Mouse (Mus musculus) T-cell, adult 2 months (primary cell): Measurements from ENCODE around the gene Scd2.
"Not testable (repeated sequence)": the region's sequence is repeated elsewhere in the genome, so short reads cannot be mapped to it uniquely, and the experiment has no call there.

ENCODE experiments used
- DNase-seq: peaks from one replicate; pipeline ENCODE4 v3.0.0; 2022; ENCODE audit warnings: low spot score

Gene Scd2

DNA sequence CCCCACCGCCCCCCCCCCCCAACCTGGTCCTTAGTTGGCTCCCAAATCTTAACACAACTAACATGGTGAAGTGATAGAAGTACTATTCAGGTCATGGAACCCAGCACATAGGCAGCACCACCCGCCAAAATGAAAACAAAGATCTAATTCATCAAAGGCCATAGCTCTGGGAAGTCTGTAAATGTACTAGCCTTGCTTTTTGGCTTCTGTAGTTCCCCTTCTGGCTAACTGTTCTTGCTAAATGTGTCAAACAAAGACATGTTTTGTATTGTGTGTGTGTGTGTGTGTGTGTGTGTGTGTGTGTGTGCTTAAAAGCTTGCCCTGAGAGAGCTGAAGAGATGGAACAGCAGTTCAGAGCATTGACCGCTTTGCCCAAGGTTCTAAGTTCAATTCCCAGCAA lies 19.6 kb downstream of the Scd2 start:
- no peak for DNase-seq

DNA sequence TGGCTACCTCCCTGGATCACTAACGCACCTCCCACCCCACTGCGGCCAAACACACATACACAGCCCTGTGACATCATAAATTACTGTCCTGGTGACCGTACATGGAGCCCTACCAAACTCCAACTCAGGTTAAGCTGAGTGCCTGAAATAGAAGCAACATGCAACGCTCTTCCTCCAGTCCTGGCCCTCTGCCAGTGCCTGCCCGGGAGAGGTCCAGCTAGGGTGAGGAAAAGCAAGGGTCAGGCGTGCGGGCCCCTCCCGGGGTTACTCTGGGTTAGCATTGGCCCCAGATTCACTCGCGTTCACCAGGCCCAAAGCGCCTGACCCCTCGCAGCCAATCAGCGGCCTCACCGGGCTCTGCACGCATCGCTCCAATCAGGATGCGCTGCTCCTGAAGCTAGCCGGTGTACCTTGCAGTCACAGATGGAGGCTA lies 20.9 kb downstream of the Scd2 start:
- DNase-seq, result peak; percentile 78

DNA sequence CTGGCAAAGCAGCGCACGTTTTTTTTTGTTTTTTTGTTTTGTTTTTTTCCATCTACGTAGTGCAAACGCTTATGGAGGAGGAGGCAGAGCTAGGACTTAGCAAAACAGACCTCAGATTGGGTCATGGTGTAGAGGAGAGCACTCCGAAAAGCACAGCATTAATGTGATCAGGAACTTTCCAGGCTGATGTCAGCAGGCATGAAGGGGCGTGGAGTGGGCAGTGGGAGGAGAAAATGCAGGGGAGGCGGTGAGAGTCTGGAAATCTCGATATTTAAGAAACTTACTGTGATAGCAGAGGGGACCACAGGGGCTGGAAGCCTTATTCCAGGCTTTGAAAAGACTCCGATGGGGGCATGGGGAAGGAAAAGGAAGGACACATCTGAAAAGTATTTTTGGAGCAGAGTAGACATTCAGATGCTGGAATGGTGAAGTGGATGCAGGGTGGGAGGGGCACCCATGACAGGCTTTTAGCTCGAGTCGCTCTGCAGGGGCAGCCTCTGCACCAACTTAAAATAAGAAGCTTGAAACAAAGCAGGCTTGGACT lies 21.5 kb downstream of the Scd2 start:
- DNase-seq, result peak; percentile 61

DNA sequence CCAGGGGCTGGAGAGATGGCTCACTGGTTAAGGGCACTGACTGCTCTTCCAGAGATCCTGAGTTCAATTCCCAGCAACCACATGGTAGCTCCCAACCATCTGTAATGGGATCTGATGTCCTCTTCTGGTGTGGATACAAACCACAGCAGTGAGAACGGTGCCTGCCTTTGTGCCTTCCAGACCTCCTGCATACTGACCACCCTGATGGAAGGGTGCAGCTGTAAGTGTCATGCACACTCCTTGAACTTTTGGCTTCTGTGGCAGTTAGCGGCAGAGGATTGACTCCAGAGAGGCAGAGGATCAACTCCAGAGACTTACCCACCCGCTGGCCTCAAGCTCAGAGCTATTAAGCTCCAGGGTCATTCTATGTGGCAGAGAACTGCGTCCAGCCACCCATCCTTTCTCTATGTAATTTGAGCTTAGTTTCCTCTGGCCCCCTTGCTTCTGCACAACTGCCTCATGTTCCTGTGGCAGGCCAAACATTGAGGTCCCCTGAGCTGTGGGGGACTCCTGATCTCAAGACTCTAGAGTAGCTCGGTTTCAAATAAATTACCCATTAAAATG lies 23.4 kb downstream of the Scd2 start:
- no peak for DNase-seq

DNA sequence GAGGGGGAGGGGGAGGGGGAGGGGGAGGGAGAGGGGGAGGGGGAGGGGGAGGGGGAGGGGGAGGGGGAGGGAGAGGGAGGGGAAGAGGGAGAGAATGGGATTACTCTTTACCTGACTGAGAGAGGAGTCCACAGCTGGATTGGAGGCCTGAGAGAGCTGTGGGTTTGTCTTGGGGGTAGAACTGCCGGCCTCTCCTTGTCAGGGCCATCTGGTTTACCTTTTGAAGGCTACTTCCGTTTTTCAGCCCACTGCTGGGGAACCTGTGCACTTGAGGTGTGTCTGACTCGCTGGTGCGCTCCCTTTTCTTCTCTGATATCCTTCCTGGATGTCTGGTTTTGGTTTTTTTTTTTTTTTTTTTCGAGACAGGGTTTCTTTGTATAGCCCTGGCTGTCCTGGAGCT lies 23.9 kb downstream of the Scd2 start:
- no peak for DNase-seq

DNA sequence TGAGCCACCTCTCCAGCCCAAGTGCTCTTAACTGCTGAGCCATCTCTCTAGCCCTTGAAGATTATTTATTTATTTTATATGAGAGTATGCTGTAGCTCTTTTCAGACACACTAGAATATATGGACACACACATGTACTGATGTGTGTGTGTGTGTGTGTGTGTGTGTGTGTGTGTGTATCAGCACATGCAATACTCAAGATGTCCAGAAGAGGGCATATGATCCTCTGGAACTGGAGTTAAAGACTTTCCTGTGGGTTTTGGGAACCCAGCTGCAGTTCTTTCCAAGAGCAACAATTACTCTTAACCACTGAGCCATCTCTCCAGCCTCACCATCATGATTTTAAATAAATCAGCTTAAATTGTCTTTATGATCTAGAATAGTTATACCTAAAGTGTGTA lies 25.1 kb downstream of the Scd2 start:
- no peak for DNase-seq

DNA sequence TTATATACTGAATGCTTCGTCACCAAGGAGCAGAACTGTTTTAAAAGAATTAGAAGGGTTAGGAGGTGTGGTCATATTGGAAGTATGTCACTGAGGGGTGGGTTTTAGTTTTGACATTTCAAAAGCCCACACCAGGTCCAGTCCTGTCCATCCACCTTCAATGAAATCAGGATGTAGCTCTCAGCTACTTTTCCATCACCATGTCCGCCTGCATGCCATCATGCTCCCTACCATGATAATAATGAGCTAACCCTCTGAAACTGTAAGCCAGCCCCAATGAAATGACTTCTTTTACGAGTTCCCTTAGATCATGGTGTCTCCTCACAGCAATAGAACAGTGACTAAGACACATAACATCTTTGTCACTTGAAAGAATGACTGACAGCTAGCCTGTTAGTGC lies 26.8 kb downstream of the Scd2 start:
- no peak for DNase-seq

DNA sequence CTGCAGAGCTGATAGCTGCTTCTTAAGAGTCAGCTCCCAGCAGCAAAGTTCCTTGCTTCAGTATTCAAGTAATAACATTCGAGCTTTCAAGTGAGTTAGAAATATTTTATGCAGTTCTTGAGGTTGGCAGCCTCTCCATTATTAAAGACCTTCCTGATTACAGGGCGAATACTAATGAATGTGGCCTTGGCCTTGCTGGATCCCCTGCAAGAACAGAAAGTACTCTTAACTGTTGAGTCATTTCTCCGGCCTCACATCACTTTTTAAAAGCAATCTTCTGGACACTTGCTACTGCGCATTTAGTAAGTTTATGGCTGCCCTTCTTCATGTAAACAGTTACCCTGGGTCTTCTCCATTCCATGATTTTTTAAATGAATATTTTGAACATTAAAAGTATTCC lies 27.7 kb downstream of the Scd2 start:
- no peak for DNase-seq

DNA sequence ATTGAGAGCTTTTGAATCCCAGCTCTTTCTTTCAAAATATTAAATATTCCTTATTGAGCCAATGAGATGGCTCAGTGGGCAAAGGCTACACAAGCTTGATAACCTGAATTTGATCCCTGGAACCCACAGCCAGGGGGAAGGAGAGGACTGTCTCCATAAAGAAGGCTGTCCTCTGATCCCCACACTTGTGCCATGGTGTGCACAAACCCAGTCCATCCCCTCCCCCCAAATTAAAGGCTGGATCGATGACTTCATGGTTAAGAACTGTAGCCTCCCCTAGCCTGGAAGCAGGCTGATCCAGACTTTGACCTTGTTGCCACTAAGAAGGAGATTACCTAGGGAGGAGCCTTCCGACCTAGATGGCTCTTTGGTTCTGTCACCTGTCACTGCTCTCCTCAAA lies 28.2 kb downstream of the Scd2 start:
- no peak for DNase-seq

DNA sequence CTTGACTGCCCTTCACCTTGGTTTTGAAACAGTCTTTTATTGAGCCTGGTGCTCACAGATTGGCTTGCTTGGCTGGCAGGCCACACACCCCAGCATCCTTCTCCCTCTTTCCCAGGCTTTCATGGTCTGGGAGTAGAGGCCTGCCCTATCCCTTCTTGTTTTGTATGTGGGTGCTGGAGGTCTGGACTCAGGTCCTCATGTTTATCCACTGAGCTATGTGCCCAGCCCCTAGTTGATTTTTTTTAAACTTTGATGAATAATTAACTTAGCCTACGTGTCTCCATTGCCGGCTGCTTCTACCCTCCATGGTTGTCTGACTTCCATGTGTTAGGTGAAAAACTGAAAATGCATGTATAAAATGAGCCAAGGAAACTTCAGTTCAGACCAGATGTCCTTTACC lies 36.1 kb downstream of the Scd2 start:
- no peak for DNase-seq

DNA sequence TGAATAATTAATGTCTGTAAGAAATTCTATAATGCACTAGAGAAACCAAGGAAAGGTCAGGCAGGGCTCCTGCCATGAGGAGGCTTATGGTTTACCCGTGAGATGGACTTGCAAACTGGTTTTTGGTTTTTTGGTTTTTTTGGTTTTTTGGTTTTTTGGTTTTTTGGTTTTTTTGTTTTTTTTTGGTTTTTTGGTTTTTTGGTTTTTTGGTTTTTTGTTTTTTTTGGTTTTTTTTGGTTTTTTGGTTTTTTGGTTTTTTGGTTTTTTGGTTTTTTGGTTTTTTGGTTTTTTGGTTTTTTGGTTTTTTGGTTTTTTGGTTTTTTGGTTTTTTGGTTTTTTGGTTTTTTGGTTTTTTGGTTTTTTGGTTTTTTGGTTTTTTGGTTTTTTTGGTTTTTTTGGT lies 37.7 kb downstream of the Scd2 start:
- DNase-seq, result not testable (repeated sequence)

DNA sequence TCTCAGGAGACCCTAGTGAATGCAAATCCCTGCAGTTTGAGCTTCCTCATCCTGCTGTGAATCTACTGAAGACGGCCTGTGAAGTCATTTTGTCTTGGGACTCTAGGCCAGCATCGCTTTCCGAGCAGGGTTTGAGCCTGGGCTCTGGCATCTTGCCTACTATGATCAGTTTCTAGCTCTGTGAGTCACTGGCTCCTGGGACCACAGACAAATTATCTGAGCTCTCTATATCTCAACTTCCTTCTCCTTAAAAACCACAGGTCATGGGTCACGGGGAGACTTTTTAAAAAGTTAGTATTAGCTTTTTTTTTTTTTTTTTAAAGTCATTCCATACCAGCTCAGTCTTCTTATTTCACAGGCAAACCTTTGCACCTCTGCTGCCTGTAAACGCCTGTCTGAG lies 38.4 kb downstream of the Scd2 start:
- no peak for DNase-seq

DNA sequence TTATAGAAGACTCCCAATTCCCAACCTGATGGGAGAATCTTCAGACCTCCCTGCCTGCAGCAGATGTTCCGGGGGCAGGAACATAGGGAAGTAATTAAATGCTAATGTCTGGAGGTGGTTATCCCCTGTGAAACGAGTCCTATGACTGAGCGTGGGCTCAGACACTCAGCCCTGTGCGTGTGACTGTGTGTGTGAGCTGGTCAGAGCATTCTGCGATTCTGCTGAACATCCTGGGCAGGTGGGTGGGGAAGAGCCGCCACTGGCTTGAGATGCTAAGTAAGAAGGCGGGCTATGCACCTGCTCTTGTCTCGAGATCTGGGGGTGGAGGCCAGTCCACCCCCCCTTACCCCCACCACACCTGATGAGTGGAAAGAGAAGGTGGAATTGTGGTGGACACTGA lies 38.9 kb downstream of the Scd2 start:
- no peak for DNase-seq

DNA sequence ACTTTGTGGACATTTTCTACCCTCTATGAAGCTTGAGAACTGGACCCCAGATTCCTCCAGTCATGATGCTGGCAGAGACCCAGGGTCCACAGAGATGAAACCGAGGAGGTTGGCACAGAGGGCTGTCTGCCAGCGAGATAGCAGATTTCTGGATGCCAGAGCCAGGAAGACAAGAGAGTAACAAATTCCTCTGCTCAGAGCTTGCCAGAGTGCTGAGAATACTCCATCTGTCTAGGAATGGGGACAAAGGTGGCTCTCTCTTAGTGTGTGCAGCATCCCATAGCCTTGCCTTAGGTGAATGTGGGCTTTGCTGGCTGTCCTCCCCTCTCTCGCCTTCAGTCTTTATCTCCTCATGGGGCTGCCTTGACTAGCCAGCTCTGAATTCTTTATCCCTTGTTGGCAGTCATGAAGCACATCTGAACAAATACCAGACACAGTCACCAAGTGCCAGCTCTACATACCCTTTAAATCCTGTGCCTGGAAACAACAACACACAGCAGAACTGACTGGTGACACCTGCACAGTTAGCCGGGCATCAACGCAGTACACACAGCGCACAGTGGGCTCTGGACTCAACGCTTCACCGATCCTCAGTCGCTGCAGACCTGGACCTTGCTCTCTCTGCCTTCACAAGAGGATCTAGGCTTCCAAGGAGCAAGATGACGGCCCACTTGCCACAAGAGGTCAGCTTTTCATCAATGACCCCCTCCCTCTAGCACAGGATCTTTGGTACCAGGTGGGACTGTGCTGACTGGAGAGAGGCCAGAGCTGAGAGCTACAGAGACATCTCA lies 39.6 kb downstream of the Scd2 start, which contains the start of gene Scd4:
Gene Scd4, plus strand, starts transcription at position 260 of the 791 bp plus-strand sequence.
- no peak for DNase-seq

DNA sequence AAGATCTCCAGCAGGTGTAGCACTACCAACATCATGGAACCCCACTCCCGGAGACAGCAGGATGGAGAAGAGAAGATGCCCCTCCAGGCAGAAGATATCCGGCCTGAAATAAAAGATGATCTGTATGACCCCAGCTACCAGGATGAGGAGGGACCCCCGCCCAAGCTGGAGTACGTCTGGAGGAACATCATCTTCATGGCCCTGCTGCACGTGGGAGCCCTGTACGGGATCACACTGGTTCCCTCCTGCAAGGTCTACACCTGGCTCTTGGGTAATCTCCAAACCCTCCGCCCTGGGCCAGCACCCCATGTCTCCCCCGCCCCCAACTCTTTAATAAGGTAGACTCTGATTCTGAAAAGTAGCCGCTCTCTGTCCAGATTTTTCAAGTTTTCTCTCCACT lies 40.5 kb downstream of the Scd2 start:
- no peak for DNase-seq

DNA sequence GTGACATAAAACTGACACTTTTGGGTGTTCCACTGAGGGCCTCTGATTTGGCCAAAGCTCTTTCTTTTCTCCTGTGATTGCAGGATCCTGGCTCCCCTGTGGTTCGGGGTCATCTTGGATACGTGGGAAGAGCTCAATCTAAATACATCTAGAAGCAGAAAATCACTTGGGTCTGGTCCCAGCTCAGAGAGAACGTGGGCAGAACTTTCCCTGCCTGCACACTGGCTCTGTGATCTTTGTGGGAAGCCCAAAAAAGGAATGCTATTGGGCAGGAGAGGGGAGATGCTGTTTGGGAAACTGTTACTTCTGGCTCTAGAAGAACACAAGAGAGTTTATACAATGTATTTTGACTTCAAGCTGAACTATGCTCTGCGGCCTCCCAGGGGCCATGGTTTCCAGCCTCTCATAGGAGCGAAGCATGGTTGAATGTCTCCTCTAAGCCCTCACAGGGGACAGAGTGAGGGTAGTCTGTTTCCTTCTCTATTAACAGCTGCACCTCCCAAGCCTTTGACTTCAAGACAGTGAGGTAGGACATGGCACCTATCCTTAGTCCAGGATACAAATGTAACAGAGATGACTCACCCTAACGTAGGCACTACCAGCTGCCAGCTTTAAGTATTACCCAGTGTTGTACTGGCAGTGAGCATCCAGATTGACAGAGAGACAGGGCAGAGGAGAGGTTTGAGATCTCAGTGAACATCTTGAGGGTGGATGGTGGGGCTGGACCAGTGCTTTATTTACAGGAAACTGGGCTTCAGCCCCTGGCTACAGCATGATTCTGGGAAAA lies 42.6 kb downstream of the Scd2 start:
- DNase-seq, result no peak

DNA sequence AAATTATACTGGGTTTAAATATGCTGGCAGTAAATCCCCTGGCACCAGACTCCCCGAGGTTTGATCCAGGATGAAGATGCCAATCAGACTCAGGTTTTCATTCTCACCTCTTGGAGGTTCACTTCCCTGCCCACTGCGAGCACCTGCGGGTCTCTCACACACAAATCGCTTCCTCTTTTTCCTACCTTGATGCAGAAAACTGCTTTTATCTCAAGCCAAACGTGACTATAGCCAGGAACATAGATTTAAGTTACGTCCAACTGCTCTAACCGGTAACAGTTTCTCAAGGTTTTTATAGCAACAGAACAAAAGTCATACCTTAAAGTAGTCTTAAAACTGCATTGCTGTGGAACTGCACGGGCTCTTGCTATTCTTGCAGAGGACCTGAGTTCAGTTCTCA lies 56.2 kb downstream of the Scd2 start:
- DNase-seq, result no peak

DNA sequence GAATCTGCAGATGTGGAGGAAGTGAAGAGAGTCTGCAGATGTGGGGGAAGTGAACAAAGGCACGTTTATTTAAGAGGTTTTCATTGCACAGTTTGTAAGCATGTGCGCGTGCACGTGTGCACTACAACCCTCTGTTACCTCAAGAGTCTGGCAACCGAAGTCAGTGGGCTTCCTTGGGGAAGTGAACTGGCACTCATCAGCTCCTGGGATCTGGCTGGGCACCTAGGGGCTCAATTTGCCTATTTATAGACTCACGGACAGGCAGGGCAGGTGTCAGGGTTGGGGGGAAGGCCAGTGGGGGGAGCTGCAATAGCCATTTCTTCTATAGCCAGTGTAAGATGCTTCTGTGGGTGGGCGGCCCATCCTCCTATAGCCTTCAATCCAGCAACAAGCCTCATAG lies 58.3 kb downstream of the Scd2 start:
- DNase-seq, result no peak
